Mouse (Mus musculus) frontal cortex, postnatal 25 days (tissue): Measurements from ENCODE around the gene Acpp.

Source experiments
- DNase-seq, 2 experiments: peaks; one replicate each; pipeline ENCODE4 v3.0.0; 2022; ENCODE audit warnings: low spot score in 2 of 2

Gene Acpp

DNA sequence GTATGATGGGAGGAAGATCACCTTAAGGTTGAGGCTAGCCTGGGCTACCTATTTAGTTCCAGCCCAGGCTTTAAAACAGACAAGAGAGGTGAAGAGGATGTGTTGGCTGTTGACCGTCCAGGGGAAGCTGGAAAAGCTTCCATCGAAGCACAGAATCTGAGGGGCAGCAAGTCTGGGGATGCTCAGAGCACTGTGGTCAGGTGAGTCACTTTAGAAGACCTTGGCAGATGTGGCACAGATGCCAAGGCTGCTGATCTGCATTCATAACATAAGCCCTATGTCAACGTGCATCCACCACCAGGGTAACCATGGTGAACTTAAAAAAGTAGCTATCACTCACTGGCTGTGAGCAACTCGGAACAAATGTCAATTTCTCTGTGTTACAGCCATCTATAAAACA is 85.9 kb downstream of the Acpp start:
- no peak for DNase-seq

DNA sequence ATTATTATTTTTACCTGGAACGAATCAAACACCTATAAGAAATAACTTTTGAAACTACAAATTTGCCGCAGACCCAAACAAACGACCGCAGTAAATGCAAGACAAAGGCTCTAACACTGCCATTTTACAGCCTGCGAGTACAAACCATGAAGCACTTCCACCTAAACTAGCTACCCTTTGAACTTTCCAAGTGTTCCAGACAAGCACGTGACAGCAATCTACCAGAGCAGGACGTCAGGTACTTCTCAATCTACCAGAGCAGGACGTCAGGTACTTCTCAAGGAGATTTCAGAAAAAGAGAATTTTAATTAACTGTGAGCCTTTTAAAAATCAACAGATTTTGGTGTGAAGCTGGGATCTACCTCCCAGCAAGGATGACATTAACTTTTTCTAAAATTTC is 86.4 kb downstream of the Acpp start:
- no peak for DNase-seq

GRCm38 (mm10) chr9:104247307-104247987 is 90.1 kb downstream of the Acpp start:
- no peak for DNase-seq

GRCm38 (mm10) chr9:104243799-104244466 is 93.6 kb downstream of the Acpp start:
- DNase-seq = no peak

DNA sequence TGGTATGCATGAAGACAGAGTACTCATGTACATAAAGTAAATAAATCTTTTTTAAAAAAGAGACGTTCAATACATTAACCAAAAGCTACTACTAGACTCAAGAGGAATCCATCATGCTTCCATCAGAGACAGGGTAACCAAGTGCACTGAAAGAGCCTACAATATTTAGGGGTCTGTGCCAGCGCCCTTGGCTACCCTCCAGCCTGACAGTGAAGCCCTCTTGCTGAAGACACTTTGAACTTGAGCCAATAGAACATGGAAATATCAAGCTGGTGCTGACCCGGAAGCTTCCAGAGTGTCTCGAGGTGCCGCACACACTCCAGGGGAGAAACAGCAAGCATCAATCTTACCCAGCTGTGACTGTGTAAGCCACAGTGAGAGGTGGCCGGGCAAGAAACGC is 97.4 kb downstream of the Acpp start:
- no peak for DNase-seq

GRCm38 (mm10) chr9:104239076-104239475 is 98.5 kb downstream of the Acpp start:
- no peak for DNase-seq
